ENCODE assay signal across 8 mouse cellular contexts in genomic region chr2:153160844-153161683, GRCm38 (mm10). TPM values are rescaled to one million over a fixed set of nuclear protein-coding genes. Genes with fewer than 3 reads are reported as not detected.
DNase-seq lines count a peak whose midpoint lies in the region; ATAC-seq and TF ChIP-seq lines count a peak whose summit lies in the region.

Gene Tm9sf4, plus strand, starts transcription at chr2:153161303.

- no peaks in the 10 kb centered on the region for H3K9me3 ChIP-seq in MEL (replicated peaks; ENCODE audit: insufficient read depth, low read length)
- no peaks in the 10 kb centered on the region for H3K9me3 ChIP-seq in forebrain, postnatal 0 days (ENCODE audit: low read length)
- H3K9me3 ChIP-seq in lung, embryonic 15.5 days = no peaks in the 10 kb centered on the region

- 7% methylated on average over 34 of the region's 34 CpGs for WGBS in cerebellum, adult 2 months
- 8% methylated on average over 34 of the region's 34 CpGs for WGBS in forebrain, postnatal 0 days
- 8% methylated on average over 34 of the region's 34 CpGs for WGBS in lung, embryonic 15.5 days

- DNase-seq in MEL (ENCODE audit: low read depth, low spot score) = peak; percentile 96
- DNase-seq in cerebellum, adult 2 months = peak; percentile 91 to 95
- peak; percentile 98 for DNase-seq in forebrain, postnatal 0 days
- peak; percentile 92 for DNase-seq in heart, postnatal 4 days
- peak; percentile 92 to 95 for DNase-seq in layer of hippocampus, adult 8-10 months (ENCODE audit: low spot score in 2 of 2)
- peak; percentile 78 for DNase-seq in ovary, adult 18-20 months (ENCODE audit: low spot score)
- peak; percentile 93 for DNase-seq in thymus, postnatal 0 days (ENCODE audit: low spot score)

- H3K4me1 ChIP-seq in MEL (ENCODE audit: control insufficient read depth in 1 of 2, insufficient read depth in 2 of 2, low read length in 2 of 2) = peaks cover 2 to 9% of the 10 kb centered on the region in 2 experiments; a peak in 3 of 4 replicates
- H3K4me1 ChIP-seq in cerebellum, adult 2 months (ENCODE audit: control insufficient read depth, insufficient read depth, low read length) = peaks cover 3% of the 10 kb centered on the region; the same call in 1 of the 2 replicates
- peaks cover 7% of the 10 kb centered on the region; the same call in 1 of the 2 replicates for H3K4me1 ChIP-seq in forebrain, postnatal 0 days (ENCODE audit: insufficient read depth)
- H3K4me1 ChIP-seq in lung, embryonic 15.5 days = peaks cover 12% of the 10 kb centered on the region

- TF ChIP-seq CTCF in MEL (IDR thresholded peaks at IDR 0.05 in 2 of 3, conservative IDR thresholded peaks at IDR 0.05 in 1 of 3; ENCODE audit: control insufficient read depth in 1 of 3, insufficient read depth in 1 of 3, low read depth in 2 of 3, low read length in 3 of 3, poor library complexity in 1 of 3, severe bottlenecking in 1 of 3) = no peak
- TF ChIP-seq CTCF in cerebellum, adult 2 months (IDR thresholded peaks at IDR 0.05; ENCODE audit: borderline replicate concordance, insufficient read depth, low read depth, low read length) = no peak
- TF ChIP-seq CTCF in forebrain, postnatal 0 days (IDR thresholded peaks at IDR 0.05; ENCODE audit: low read depth) = peak; percentile 21; the same call in 1 of the 2 replicates

- TF ChIP-seq POLR2A in MEL (IDR thresholded peaks at IDR 0.05; ENCODE audit: control insufficient read depth in 1 of 2, insufficient read depth in 1 of 2, low read depth in 1 of 2, low read length in 2 of 2, poor library complexity in 1 of 2) = peak; percentile 79 to 88; a peak in 3 of 4 replicates
- TF ChIP-seq POLR2A in cerebellum, adult 2 months (IDR thresholded peaks at IDR 0.05; ENCODE audit: borderline replicate concordance, insufficient read depth, low read length) = peak; percentile 83; the same call in 1 of the 2 replicates

- H3K27me3 ChIP-seq in MEL (ENCODE audit: control insufficient read depth in 1 of 2, insufficient read depth in 2 of 2, low read length in 2 of 2) = no peaks in the 10 kb centered on the region
- H3K27me3 ChIP-seq in cerebellum, adult 2 months (ENCODE audit: control insufficient read depth, insufficient read depth, low read length) = no peaks in the 10 kb centered on the region
- no peaks in the 10 kb centered on the region for H3K27me3 ChIP-seq in forebrain, postnatal 0 days (ENCODE audit: insufficient read depth, low read length)
- no peaks in the 10 kb centered on the region for H3K27me3 ChIP-seq in lung, embryonic 15.5 days

- peak within 1 kb of the TSS; percentile 96 for H3K27ac ChIP-seq in MEL (ENCODE audit: control insufficient read depth, low read depth, low read length)
- peak within 1 kb of the TSS; percentile 83 for H3K27ac ChIP-seq in cerebellum, adult 2 months (ENCODE audit: insufficient read depth, low read length)
- peak within 1 kb of the TSS; percentile 97 for H3K27ac ChIP-seq in forebrain, postnatal 0 days (ENCODE audit: low read depth, low read length)
- peak within 1 kb of the TSS; percentile 95 for H3K27ac ChIP-seq in lung, embryonic 15.5 days

- ATAC-seq in forebrain, postnatal 0 days = peak; percentile 96
- ATAC-seq in lung, embryonic 15.5 days (ENCODE audit: borderline replicate concordance, extremely low read depth, low FRiP score, low TSS enrichment) = peak; percentile 92

- peaks cover 24% of the 10 kb centered on the region for H3K79me2 ChIP-seq in MEL (ENCODE audit: control insufficient read depth, insufficient read depth, low read length, poor library complexity)

- peak within 1 kb of the TSS; percentile 74 to 86 for H3K4me3 ChIP-seq in MEL (ENCODE audit: control insufficient read depth in 1 of 2, insufficient read depth in 1 of 2, low read depth in 2 of 2, low read length in 2 of 2)
- peak within 1 kb of the TSS; percentile 96 for H3K4me3 ChIP-seq in cerebellum, adult 2 months (replicated peaks; ENCODE audit: insufficient read depth, low read depth, low read length)
- H3K4me3 ChIP-seq in forebrain, postnatal 0 days (ENCODE audit: low read depth, low read length) = peak within 1 kb of the TSS; percentile 96
- peak within 1 kb of the TSS; percentile 70 for H3K4me3 ChIP-seq in lung, embryonic 15.5 days

- 0 out of 4 replicates have a peak, but pooled peaks of 1 of the 2 experiments have one; percentile 31 for TF ChIP-seq EP300 in MEL (IDR thresholded peaks at IDR 0.05; ENCODE audit: low read depth in 1 of 2, low read length in 2 of 2)

- no peak for TF ChIP-seq RAD21 in MEL (IDR thresholded peaks at IDR 0.05; ENCODE audit: low read depth, low read length)

- peak within 1 kb of the TSS; percentile 92 for H3K9ac ChIP-seq in MEL (ENCODE audit: control insufficient read depth, low read depth, low read length, poor library complexity, severe bottlenecking)
- peak within 1 kb of the TSS; percentile 96 for H3K9ac ChIP-seq in forebrain, postnatal 0 days
- peak within 1 kb of the TSS; percentile 79 for H3K9ac ChIP-seq in lung, embryonic 15.5 days

- H3K36me3 ChIP-seq in MEL (ENCODE audit: control insufficient read depth in 1 of 2, insufficient read depth in 2 of 2, low read length in 2 of 2) = peaks cover 0 to 18% of the 10 kb centered on the region in 2 experiments; a peak in 2 of 4 replicates
- H3K36me3 ChIP-seq in forebrain, postnatal 0 days (ENCODE audit: insufficient read depth) = 0 out of 2 replicates have a peak, but pooled peaks cover 4% of the 10 kb centered on the region
- 0 out of 2 replicates have a peak, but pooled peaks cover 4% of the 10 kb centered on the region for H3K36me3 ChIP-seq in lung, embryonic 15.5 days

- H3K4me2 ChIP-seq in forebrain, postnatal 0 days (ENCODE audit: low read depth) = peak within 1 kb of the TSS; percentile 86
- H3K4me2 ChIP-seq in lung, embryonic 15.5 days = peak within 1 kb of the TSS; percentile 83

TF ChIP-seq in MEL, 35 proteins besides CTCF, POLR2A, EP300 and RAD21 (continues in another document):
- TF ChIP-seq ELF1 (IDR thresholded peaks at IDR 0.05; ENCODE audit: low read depth, low read length) (peak; percentile 88), GATA1 (IDR thresholded peaks at IDR 0.05; ENCODE audit: low read depth, low read length) (no peak), TCF12 (IDR thresholded peaks at IDR 0.05; ENCODE audit: low read depth, low read length) (peak; percentile 73), NRF1 (IDR thresholded peaks at IDR 0.05; ENCODE audit: insufficient read depth, low read depth, low read length, poor library complexity, severe bottlenecking) (peak; percentile 34; the same call in 1 of the 2 replicates), MYB (IDR thresholded peaks at IDR 0.05; ENCODE audit: low read depth, low read length) (no peak), POLR2AphosphoS2 (IDR thresholded peaks at IDR 0.05; ENCODE audit: low read length) (peak; percentile 76; the same call in 1 of the 2 replicates), USF2 (IDR thresholded peaks at IDR 0.05; ENCODE audit: borderline replicate concordance in 1 of 2, insufficient read depth in 1 of 2, low read depth in 1 of 2, low read length in 2 of 2) (no peak), GABPA (IDR thresholded peaks at IDR 0.05; ENCODE audit: low read depth, low read length) (no peak), MAZ (IDR thresholded peaks at IDR 0.05; ENCODE audit: low read depth, low read length) (peak; percentile 60; the same call in 1 of the 2 replicates), ZMIZ1 (IDR thresholded peaks at IDR 0.05; ENCODE audit: low read depth, low read length) (no peak), RCOR1 (IDR thresholded peaks at IDR 0.05; ENCODE audit: low read depth, low read length) (no peak), NELFE (IDR thresholded peaks at IDR 0.05; ENCODE audit: low read depth, low read length) (peak; percentile 85), ZNF384 (IDR thresholded peaks at IDR 0.05; ENCODE audit: low read depth, low read length) (no peak), ETS1 (IDR thresholded peaks at IDR 0.05; ENCODE audit: low read depth, low read length) (peak; percentile 61), MAX (IDR thresholded peaks at IDR 0.05; ENCODE audit: low read length) (peak; percentile 91), TBP (IDR thresholded peaks at IDR 0.05; ENCODE audit: low read depth, low read length) (peak; percentile 88), UBTF (IDR thresholded peaks at IDR 0.05; ENCODE audit: borderline replicate concordance, insufficient read depth, low read depth, low read length) (no peak), HCFC1 (IDR thresholded peaks at IDR 0.05; ENCODE audit: low read depth, low read length) (peak; percentile 94), JUND (IDR thresholded peaks at IDR 0.05; ENCODE audit: low read depth, low read length) (no peak), CHD1 (IDR thresholded peaks at IDR 0.05; ENCODE audit: low read depth, low read length) (no peak), CHD2 (IDR thresholded peaks at IDR 0.05; ENCODE audit: low read length) (no peak), MXI1 (IDR thresholded peaks at IDR 0.05; ENCODE audit: low read depth, low read length) (peak; percentile 88), BHLHE40 (IDR thresholded peaks at IDR 0.05; ENCODE audit: borderline replicate concordance, low read depth, low read length) (peak; percentile 64; the same call in 1 of the 2 replicates), SIN3A (IDR thresholded peaks at IDR 0.05; ENCODE audit: low read length) (peak; percentile 94), MYC (IDR thresholded peaks at IDR 0.05; ENCODE audit: low read depth, low read length) (peak; percentile 97), ZC3H11A (IDR thresholded peaks at IDR 0.05; ENCODE audit: low read depth, low read length) (no peak), KAT2A (conservative IDR thresholded peaks at IDR 0.05; ENCODE audit: low read depth, low read length) (peak; percentile 79), USF1 (IDR thresholded peaks at IDR 0.05; ENCODE audit: low read depth, low read length) (peak; percentile 87), TAL1 (IDR thresholded peaks at IDR 0.05; ENCODE audit: low read length) (no peak), SMC3 (IDR thresholded peaks at IDR 0.05; ENCODE audit: low read depth, low read length) (no peak)

RNA-seq across cellular contexts. Expression of gene Tm9sf4, which starts in this region (rescaled TPM):
- total RNA-seq in MEL (2012; rRNA removed) = 16.1 and 16.8 TPM in 2 replicates
- 100 to 1,000 TPM in 1 of 2 experiments, 10 to 100 TPM in 1; 29.8 to 269 TPM for polyA plus RNA-seq in MEL (2012; ENCODE audit: insufficient read depth in 1 of 2, insufficient read length in 2 of 2, low read depth in 1 of 2, low replicate concordance in 2 of 2, missing spikeins in 1 of 2)
- polyA plus RNA-seq in cerebellum, adult 2 months (2012; rRNA removed) = 78.6 and 82.5 TPM in 2 replicates
- total RNA-seq in forebrain, postnatal 0 days (2014; rRNA removed) = 42.8 and 60.4 TPM in 2 replicates
- 52.5 and 69.3 TPM in 2 replicates for polyA plus RNA-seq in forebrain, postnatal 0 days (2015; fragmentation: Nextera tagmentation; extraction: Ambion mirVana)
- total RNA-seq in heart, postnatal 4 days (2021) = 10 to 100 TPM; 68.7 to 73.8 TPM
- 100 to 1,000 TPM in 3 of 4 experiments, 10 to 100 TPM in 1; 93.5 to 116 (median 103) TPM for total RNA-seq in layer of hippocampus, adult 8-10 months (2022)
- 77.0 and 79.1 TPM in 2 replicates for polyA plus RNA-seq in lung, embryonic 15.5 days (2015; fragmentation: Nextera tagmentation; extraction: Ambion mirVana)
- polyA plus RNA-seq in thymus, postnatal 0 days (2015; fragmentation: Nextera tagmentation; extraction: Ambion mirVana) = 32.4 and 34.9 TPM in 2 replicates

Comparison
In these comparisons a context has a peak if more than half of its experiments do, and no peak if none do; other contexts are left out.
1. Peak in every context shown above with its lines: DNase-seq, ATAC-seq, H3K4me3 ChIP-seq and H3K27ac ChIP-seq.